Mouse (Mus musculus): Measurements from ENCODE around the gene Itpr3.

Gene Itpr3

DNA sequence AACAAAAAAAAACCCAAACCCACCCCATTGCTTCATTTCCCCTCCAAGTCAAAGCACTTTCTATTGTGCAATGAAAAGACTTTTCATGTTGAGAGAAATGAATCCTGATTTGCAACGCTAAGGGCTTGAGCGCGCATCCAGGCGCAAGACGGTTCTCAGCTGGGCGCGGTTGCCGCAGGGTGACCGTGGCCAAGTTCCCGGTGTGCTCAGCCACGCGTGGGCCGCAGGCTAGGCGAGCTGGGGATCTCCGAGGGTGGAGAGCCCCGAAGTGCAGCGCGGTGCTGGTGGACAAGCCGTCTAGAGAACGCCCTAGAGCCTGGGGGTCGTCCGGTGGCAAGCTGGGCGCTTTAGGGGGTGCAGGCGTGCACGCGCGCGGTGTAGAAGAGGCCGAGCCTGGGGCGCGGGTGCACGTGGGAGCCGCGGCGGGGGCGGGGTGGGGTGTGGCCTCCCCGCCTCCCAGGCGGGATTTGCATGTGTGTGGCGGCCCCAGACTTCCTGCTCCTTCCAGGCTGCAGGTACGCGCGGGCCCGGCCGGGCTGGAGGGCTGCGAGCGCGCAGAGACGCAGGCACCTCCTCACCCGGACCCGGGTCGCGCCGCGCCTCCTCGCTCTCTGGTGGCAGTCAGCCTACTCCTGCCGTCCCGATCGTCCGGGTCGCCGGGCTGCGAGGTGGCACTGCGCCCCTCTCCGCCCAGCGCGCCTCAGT is at the start of gene Itpr3:
Gene Itpr3, plus strand, starts transcription at position 493 of the 705 bp plus-strand sequence.
- DNase-seq, result peak; percentile 71

DNA sequence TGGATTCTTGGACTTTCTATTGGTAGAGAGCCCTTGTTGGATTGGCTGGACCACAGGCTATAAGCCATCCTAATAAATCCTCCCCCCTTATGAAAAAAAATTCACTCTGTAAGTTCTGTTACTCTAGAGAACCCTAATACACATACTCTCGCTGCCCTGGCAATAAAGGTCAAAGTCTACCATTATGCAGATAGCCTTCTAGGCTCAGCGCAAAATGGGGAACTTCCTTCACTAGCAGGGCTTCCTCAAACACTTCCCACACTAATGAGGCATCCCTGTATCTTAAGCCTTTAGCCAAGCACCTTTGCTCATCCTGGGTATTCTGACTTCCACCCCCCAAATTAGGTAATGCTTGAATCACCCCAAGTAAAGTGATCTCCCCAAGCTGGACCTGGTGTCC is 48.8 kb upstream of the Itpr3 start:
- DNase-seq, result no peak

DNA sequence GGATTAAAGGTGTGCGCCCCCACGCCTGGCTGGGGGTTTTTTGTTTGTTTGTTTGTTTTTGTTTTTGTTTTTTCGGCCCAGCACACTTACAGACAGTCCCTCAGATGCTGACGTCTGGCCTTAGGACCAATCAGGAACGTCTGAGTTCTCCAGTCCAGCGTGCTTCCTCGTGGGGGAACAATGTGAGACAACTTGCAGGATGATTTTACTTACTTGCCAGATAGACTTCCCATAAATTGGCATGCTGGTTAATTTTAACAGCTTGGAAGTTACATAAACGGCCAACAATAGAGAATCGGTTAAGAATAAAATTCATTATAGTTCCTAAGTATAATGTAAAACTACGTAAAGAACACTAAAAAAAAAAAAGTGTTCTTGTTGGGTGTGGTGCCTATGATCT is 45.9 kb upstream of the Itpr3 start:
- no peak for DNase-seq

DNA sequence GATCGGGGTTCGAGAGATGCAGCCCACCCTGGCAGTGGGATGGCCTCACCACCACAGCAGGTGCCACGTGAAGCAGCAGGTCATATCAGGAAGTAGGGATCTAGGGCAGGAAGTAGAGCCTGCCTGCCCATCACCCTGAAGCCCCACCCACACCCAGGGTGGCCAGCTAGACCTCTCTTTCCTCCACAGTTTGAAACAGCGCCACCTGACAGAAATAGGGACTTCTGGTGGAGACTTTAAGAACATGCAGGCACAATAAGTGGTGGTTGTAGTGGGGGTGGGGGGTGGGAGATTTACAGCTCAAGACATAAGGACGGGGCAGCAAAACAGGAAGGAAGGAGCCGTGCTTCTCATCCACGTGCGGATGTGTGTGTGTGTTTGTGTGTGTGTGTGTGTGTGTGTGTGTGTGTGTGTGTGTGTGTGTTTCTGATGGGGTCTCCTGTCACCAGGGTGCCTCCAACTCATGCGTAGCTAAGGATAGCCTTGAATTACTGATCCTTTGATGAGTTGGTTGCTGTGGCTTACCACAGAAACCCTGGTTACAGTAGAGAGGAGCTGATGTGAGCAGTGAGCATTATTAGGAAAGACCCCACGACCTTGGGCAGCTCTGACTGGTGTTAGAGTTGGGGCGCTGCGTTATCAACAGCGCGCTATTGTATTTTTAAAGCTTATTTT is 45.0 kb upstream of the Itpr3 start:
- no peak for DNase-seq

DNA sequence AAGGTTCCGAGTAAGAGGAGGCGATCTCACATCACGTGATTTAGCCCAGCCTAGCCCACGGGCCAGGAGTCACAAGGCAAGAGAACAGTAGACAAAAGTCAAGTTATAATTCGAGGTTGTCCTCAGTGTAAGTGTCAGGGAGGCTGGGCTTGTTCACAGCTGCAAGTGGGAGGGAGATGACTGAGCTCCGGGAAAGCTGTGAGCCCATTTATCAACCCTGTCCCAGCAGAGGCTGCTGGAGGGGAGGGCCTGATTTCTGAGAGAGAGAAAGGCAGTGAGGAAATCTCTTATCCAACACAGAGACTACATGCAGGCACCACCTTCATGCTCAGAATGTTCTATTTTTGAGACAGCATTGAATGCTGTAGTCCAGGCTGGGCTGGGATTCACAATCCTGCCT is 44.2 kb upstream of the Itpr3 start:
- DNase-seq, result no peak

DNA sequence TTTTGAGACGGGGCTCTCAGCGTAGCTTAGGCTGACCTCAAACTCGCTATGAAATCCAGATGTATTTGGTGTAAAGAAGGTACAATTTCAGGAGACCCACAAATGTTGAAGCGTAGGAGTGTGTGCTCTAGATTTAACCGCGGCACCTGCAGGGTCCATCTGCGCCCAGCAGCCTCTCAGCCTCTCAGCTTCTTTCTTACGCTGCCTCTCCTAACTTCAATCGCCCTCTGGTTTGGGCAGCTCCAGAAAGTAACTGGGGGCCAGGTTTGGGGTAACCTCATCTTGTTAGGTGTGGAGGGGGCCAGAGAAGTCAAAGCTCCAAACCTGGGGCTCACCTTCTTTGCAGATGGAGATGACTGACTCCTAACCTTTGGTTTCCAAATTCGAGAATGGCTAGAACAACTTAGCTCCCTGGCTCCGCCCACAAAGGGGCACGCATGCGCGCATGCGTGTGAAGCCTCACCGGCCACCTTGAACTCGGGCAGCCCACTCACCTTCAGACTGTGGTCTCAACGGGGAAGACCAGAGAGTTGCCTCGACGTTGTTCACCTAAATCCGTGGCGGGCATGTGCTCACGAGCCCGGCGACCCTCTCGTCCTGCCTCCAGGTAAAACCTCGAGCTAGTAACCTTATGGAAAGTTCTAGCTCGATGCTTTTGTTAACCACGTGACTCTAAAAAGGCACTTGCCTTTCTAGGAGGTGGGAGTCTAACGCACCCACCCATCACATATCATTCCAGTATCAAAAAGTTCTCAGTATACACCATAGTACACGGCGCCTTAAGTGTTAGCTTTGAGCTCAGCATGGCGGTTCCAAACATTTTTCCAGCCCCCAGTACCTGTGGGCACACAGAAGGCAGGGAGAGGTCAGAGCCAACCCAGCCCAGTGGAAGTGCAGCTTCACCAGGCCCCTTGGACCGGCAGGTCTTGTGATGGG is 39.3 kb upstream of the Itpr3 start:
- DNase-seq, result peak; percentile 86

DNA sequence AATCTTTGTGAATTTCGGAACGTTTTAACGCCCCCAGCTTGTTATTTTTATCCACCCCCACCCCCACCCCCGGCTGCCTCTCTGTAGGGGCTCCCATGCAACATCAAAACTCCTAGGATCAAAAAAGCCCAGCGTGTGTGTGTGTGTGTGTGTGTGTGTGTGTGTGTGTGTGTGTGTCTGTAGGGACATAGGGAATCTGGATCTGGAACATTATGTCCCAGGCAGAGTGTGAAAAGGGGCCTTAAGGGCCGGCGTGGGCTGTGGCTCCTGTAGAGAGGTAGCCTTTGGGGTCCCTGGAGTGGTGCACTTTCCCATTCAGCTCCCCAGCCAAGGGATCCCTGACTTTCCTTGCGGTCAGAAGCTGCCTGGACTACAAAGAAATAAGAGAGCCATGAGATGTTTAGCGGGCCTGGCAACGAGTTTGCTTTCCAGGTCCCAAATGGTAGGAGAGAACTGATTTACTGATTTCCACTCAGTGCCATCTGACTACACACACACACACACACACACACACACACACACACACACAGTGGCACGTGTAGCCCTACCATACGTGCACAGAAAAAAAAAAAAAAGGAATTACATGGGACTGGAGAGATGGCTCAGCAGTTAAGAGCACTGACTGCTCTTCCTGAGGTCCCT is 38.4 kb upstream of the Itpr3 start:
- no peak for DNase-seq

DNA sequence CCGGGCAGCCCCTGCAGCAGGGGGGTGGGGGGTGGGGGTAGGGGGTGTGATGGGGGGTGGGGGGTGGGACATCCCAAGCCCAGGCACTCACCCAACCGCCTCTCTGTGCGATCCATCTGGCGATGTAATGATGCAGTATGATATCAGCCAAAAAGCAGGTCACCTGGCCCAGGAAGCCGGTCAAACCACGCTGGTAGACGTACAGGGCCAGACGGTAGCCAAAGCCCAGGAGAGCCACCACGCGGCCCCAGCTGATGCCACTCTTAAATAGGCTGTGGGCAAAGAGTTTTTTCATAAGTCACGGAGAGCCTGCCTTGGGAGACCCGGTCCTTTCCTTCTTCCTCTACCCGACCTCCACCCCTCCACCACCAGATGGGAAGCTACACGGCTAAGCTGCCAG is 36.0 kb upstream of the Itpr3 start:
- no peak for DNase-seq

DNA sequence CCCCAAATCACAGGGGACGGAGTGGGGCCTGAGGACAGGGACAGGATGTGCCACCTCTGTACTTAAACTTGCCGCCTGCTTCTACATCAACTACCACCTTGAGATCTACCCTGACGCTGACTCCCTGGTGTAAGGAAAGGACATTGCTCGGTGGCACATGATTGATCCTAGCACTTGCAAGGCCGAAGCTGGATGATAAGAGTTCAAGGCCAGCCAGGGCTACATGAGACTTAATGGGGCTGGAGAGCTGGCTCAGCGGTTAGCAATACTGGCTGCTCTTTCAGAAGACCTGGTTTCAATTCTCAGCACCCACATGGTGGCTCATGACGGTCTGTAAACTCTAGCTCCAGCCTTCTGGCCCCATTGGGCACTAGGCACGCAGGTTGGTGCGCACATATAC is 35.4 kb upstream of the Itpr3 start:
- no peak for DNase-seq

DNA sequence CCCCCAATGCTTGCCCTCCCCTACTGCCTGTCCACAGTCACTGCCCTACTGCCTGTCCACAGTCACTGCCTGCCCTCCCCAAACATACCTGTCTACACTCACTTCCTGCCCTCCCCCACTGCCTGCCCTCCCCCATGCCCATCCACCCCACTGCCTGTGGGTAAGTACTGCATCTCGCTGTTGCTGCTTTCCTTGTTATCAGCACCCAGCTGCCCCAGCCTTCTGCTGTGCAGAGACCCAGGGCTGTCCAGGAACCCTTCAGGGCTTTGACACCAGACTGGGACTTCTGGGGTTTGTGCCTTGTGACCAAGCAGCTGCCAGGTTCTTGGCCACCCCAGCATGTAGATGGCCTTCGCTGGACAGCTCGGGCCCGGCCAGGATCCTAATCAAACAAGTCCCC is 33.8 kb upstream of the Itpr3 start:
- DNase-seq, result no peak

DNA sequence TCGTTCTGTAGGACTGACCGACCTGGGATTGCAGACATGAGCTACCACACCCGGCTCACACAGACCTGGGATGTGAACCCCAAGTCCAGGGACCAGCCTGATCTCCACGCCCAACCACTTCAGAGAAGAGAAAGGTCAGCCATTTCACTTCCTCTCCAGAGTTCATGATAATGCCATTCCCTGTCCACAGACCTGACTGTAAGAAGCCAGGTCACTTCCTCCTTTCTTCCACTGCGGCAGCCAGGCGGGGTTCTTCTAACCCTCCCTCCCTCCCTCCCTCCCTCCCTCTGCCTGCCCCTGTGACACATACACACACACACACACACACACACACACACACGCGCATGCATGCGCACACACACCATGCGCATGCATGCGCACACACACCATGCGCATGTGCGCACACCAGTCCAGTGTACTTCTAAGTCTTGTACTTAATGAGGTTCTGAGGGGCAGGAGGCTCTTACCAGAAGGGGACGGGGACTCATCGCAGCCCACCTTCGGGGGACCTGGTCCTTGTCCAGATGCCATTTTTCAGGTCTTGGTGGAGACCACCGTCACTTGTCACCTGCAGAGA is 31.7 kb upstream of the Itpr3 start:
- no peak for DNase-seq

DNA sequence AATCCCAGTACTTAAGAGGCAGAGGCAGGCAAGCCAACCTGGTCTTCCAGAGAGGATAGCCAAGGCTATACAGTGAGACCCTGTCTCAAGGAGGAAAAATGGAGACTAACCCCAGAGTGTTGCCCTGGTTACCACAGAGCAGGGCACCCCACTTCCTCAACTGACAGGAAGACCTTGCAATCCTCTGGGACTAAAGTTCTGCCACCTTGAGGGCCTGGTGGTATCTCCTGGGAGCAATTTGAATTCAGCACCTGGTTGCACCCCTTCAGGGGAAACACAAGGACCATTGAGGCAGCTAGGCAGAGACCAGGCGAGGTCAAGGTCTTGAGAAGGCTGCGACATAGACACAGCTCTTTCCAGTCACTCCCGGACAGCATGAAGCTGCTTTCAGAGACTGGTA is 31.2 kb upstream of the Itpr3 start:
- DNase-seq, result no peak

DNA sequence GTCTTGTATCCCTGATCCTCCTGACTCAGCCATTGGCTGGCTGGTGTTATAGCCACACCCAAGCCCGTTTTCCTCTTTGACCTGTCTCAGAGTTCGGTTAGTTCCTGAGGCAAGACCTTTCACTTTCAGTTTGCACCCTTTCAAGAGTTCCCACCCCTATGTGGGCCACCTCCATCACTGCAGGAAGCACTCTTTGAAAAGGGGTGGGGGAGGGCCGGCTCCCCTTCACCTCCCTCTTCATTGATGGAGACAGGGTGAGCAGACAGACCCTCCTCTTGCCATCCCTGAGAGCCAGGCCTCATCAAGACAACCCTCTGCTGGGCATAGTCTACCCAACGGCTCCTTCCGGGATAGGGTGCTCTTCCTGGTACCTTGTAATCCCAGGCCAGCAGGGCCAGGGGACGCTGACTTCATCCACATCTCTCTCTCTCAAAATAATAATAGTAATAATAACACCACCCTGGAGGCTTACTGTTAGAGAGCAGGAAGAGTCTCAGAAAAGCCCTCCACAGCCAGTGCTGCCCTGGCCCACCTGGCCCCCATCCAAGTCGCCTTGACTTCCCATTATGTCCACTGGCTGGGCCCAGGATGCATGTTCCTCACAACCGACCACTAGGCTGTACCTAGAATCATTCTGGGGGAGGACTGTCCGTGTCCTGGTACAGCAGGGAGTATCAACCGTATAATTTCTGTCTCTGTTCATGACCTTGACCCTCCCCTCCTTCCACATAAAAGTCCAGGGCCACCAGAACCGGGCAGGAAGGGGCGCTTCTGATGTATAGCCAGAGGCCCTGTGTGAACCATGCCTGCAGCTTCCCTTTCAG is 29.4 kb upstream of the Itpr3 start:
- peak; percentile 51 for DNase-seq

DNA sequence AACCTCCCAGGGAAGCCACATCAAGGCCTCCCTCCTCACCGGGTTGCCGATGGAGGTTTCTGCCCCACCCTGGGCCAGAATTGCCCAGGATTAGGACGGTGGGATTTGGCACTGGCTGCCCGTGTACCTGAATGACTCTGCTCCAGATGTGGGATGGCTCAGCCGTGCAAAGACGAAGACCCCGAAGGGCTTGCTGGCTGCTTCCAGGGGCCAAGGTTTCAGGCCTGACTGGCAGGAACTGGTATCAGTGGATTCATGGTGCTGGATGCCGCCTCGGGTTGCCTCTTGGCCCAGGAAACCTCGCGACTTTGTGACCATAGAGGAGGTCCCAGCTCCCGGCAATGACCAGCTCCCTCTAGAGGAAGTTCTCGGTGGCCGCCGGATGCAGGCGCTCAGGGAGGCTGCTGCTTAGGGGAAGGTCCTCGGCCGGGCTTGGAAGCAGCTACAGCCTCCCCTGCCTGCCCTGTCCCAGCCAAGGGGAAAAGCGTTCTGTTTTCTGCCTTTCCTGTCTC is 28.8 kb upstream of the Itpr3 start:
- peak; percentile 88 for DNase-seq

DNA sequence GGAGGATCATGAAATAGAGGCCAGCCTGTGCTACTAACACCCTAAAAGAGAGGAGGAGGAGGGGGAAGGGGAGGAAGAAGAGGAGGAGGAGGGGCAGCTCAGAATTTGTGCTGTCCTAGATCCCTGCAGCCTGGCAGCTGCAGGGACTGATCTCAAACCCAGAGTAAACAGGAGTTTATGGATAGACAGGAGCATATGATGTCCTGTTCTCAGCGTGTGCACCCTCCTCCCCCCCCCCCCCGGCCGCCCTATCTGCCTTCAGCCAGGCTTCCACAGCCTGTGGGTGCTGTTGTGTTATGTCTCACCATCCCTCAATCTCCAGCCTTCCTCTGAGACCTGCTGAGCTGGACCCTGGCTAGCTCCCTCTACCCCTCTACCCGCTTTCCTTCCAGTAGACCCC is 28.2 kb upstream of the Itpr3 start, which contains the start of gene Bak1:
Gene Bak1, minus strand, starts transcription at position 101 of the 400 bp plus-strand sequence.
- DNase-seq, result no peak

DNA sequence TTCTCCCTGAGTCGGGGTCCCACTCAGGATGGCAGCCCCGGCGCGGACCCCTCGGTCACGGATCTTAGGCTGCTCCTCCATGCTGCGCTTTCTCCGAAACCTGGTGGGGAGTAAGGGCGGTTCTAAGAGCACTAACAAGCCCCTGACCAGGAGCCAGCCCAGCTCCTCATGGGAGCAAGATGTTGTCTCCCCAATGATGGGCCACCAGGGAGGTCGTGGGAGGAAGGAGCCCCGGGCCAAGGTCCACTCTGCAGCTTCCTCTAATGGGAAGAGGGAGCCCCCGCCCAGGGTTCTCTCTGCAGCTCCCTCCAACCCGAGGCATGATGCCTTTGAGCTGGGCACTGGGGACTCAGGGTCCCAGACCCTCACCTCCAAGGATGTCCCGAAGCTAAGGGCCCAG is 27.7 kb upstream of the Itpr3 start:
- no peak for DNase-seq

DNA sequence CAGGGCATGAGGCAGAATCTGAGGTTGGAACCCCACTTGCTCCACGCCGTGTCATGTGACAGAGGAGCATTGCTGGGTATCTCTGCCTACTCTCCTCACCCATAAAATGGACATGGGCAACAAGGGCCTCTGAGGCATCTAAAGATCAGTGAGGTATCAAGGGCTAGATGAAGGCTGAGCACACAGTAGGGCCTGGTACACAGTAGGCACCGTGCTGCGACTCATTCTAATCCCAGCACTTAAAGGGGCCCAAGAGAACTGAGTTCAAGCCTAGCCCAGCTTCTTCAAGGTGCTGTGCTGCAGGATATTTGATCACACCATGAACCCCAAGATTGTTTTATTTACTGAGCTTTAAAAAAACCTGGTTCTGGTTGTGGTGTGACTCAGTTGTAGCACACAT is 26.2 kb upstream of the Itpr3 start:
- DNase-seq, result no peak

DNA sequence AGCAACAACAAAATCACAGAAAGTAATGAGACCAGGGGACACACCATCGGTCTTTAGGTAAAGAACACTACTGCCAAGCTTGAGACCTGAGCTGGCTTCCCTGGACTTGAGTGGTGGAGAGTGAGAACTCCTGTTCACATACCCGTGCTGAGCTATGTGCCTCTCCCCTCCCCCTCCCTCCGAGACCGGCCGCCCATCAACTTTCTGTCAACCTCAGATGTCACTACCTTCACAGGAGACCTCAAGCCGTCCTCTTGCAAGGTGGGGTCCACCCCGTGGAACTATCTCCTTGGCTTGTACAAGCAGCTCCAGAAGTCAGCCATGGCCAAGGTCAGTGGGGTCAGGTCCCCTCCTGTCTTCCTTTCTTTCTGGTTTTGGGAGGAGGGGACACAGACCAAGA is 24.8 kb upstream of the Itpr3 start:
- no peak for DNase-seq

DNA sequence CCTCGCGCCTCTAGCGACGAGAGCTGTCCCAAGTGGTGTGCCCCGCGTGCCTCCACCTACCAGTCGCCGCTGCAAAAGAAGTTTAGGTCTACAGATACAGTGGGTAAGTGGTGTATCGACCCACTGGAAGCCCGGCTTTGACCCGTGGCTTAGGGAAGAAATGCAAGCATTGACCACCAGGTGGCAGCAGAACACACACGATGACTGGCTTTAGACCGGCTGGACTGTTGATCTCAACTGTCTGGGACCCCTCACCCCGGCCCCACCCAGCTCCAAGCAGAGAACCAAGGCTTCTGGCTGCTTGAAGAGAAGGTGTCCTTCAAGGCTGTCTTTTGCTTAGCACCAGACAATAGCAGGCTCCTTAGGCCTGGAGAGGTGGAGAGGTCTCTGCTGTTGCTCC is 24.2 kb upstream of the Itpr3 start:
- peak; percentile 54 for DNase-seq

DNA sequence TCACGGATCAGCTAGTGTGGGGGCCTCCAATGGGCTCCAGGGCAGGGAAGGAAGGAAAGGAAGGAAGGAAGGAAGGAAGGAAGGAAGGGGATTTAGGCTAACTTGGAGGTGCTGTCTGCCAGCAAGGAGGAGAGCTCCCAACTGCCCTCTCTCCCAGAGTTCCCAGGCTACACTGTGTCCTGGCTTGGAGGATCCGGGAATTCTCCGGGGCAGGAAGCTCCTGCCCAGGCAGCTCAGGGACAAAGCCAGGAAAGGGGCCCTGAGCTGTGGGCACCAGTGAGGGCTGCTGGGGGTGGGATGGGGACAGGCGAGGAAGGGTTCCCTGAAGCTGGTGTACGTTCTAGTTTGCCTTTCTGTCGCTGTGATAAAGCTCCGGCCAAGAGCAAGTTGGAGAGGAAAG is 20.6 kb upstream of the Itpr3 start:
- no peak for DNase-seq

DNA sequence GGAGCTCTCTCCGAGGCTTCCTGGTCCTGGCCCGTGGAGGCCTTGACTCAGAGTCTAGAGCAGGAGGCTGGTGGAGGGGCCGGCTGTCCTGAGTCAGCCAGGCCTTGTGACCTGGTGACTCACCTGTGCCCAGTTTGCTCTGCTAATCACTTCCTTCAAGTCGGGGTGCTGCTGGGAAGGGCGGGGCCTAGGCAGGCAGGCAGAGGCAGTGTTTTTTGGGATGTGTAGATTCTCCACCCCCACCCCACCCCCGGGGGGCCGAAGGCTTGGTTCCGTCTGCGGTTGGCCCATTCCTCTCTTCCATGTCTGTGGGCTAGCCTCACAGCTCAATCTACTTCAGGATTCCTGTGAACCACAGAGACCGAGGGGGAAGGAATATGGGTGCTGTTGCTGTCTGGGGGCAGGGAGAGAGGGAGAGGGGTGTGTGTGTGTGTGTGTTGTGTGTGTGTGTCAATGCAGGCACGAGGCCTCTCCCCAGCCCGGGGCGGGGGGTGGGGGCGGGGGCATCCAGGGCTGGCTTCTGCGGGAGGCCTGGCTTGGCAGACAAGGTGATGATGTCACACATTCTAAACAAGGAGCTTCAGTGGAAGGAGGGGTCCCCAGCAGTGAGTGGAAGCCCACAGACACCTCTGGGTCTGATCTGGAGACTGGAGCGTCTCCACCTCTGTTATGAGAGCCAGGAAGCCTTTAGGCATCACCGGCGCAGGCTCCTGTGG is 18.6 kb upstream of the Itpr3 start:
- DNase-seq, result no peak

Data from kidney, adult 11 months (tissue).